Mouse (Mus musculus) heart, embryonic 11.5 days (tissue): Measurements from ENCODE around the gene Slc35a3. TPM values are rescaled to one million over a fixed set of nuclear protein-coding genes. Genes with fewer than 3 reads are reported as not detected.
"Not testable (repeated sequence)": the region's sequence is repeated elsewhere in the genome, so short reads cannot be mapped to it uniquely, and the experiment has no call there.

Experiments used
- ATAC-seq: fragments of 200-750 bp; cut with Nextera tagmentation; replicated peaks from 2 replicates; pipeline ENCODE4 v1.8.0; 2017; ENCODE audit warnings: moderate library complexity; ENCODE audit not compliant: insufficient number of reproducible peaks, low FRiP score, low TSS enrichment
- H3K27ac ChIP-seq: fragments of 300-500 bp; sonication (generic); 2 replicates; pipeline ENCODE4 v1.5.1; 2014; ENCODE audit warnings: mild to moderate bottlenecking, low read depth, low read length
- H3K27me3 ChIP-seq: fragments of 300-500 bp; sonication (generic); 2 replicates; pipeline ENCODE4 v1.6.1; 2014; ENCODE audit warnings: mild to moderate bottlenecking, low read length, mixed read lengths; ENCODE audit not compliant: control insufficient read depth, insufficient read depth
- H3K36me3 ChIP-seq: fragments of 300-500 bp; sonication (generic); 2 replicates; pipeline ENCODE4 v1.6.1; 2014; ENCODE audit warnings: mild to moderate bottlenecking, low read length, moderate library complexity, mixed read lengths; ENCODE audit not compliant: control insufficient read depth, insufficient read depth
- H3K4me1 ChIP-seq: fragments of 300-500 bp; sonication (generic); 2 replicates; pipeline ENCODE4 v1.6.1; 2014; ENCODE audit warnings: low read length; ENCODE audit not compliant: control insufficient read depth, insufficient read depth
- H3K4me2 ChIP-seq: fragments of 300-500 bp; sonication (generic); 2 replicates; pipeline ENCODE4 v1.6.1; 2014; ENCODE audit warnings: mild to moderate bottlenecking, moderate library complexity
- H3K4me3 ChIP-seq: fragments of 300-500 bp; sonication (generic); 2 replicates; pipeline ENCODE4 v1.5.1; 2014; ENCODE audit warnings: low read depth, low read length
- H3K9ac ChIP-seq: fragments of 300-500 bp; sonication (generic); 2 replicates; pipeline ENCODE4 v1.6.1; 2014; ENCODE audit warnings: mild to moderate bottlenecking, low read depth, low read length, moderate library complexity
- H3K9me3 ChIP-seq: fragments of 300-500 bp; sonication (generic); replicated peaks from 2 replicates; pipeline ENCODE4 v1.6.1; 2016; ENCODE audit warnings: low read length; ENCODE audit not compliant: control insufficient read depth
- WGBS: fragments of 180-500 bp; shearing (Covaris S2); extraction: QIAGEN DNeasy Blood & Tissue Kit; methylation state at CpG from one replicate; pipeline ENCODE4 v1.1.7; 2014; ENCODE audit not compliant: insufficient replicate concordance; 5-methylcytosine and 5-hydroxymethylcytosine counted together
- polyA plus RNA-seq: library from polyadenylated mRNA; unstranded; fragments of >200 nt; fragmentation: Nextera tagmentation; extraction: Ambion mirVana; gene quantifications from 2 replicates; pipeline ENCODE4 v1.2.1, GENCODE M21; 2014

The Slc35a3 gene
- polyA plus RNA-seq, 1 experiment from 2014 or later, result 15.9 TPM

DNA sequence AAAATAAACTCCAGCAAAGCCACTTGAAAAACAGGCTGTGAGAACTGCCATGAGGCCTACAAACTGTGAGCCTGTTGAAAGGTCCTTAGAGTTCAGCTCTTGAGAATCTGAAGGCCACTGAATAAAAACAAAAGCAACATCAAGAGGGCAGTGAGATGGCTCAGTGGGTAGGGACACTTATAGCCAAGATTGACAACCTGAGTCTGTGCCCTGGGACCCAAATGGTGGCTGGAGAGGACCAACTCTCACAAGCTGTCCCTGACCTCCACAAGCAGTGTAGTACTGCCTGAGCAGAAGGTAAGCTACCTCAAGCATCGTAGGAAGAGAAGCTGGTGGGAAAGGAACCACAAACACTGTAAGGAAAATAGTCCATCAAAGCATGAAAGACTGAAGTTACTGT, 31.5 kb downstream of the Slc35a3 start, which contains the start of gene Gm43191:
Gene Gm43191, minus strand, starts transcription at position 101 of the 400 bp plus-strand sequence.
- H3K27ac ChIP-seq, result no peak within 1 kb of the TSS
- no peak within 1 kb of the TSS for H3K4me3 ChIP-seq
- H3K4me1 ChIP-seq, result no peaks in the 10 kb centered on the region
- no peak within 1 kb of the TSS for H3K4me2 ChIP-seq
- no peaks in the 10 kb centered on the region for H3K9me3 ChIP-seq
- H3K36me3 ChIP-seq, result peaks cover 5% of the 10 kb centered on the region; the same call in 1 of the 2 replicates
- no peak for ATAC-seq
- H3K9ac ChIP-seq, result no peak within 1 kb of the TSS
- H3K27me3 ChIP-seq, result no peaks in the 10 kb centered on the region
- 92% methylated on average over 1 of the region's 1 CpGs for WGBS

DNA sequence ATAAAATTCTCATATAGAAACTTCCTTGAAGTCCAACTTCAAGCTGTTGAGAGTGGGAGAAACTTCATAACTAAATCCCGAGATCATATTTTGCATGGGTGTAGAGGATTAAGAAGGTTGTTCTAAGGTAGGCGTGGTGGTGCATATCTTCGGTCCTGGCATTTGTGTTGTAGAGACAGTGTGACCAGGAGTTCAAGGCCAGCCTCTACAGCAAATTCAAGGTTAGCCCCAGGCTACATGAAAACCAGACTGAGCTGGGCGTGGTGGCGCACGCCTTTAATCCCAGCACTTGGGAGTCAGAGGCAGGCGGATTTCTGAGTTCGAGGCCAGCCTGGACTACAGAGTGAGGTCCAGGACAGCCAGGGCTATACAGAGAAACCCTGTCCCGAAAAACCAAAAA, 48.4 kb downstream of the Slc35a3 start:
- not testable (repeated sequence) for H3K27me3 ChIP-seq, H3K4me2 ChIP-seq, ATAC-seq, H3K9me3 ChIP-seq, H3K4me1 ChIP-seq, H3K4me3 ChIP-seq, H3K9ac ChIP-seq, H3K36me3 ChIP-seq, H3K27ac ChIP-seq
- WGBS, result 93% methylated on average over 9 of the region's 9 CpGs

DNA sequence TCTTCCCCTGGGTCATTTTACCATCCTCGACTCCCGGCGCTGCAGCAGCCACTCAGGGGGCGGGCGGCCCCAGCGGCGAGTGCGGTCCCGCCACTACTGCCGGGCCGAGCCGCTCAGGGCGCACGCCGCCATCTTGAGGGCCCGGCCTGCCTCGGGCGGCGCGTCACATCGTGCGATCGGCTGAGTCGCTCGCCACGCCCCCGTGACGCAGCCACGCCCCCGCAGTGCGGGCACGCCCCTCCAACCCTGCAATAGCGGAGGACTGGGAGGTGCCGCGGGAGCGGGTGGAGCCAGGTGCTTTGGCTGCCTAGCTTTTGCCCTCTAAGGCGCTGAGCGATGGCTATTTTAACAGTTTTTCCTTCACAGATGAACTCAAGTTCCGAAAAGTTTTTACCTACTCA, 50.2 kb downstream of the Slc35a3 start, which contains the start of gene Mfsd14a:
Gene Mfsd14a, minus strand, starts transcription at position 215 of the 401 bp plus-strand sequence.
- H3K27ac ChIP-seq, result peak within 1 kb of the TSS; percentile 94
- H3K9ac ChIP-seq, result peak within 1 kb of the TSS; percentile 97
- H3K9me3 ChIP-seq, result no peaks in the 10 kb centered on the region
- H3K4me2 ChIP-seq, result peak within 1 kb of the TSS; percentile 83
- H3K4me3 ChIP-seq, result peak within 1 kb of the TSS; percentile 98
- H3K27me3 ChIP-seq, result no peaks in the 10 kb centered on the region
- WGBS, result under 1% methylated on average over 39 of the region's 39 CpGs
- H3K36me3 ChIP-seq, result no peaks in the 10 kb centered on the region
- peaks cover 12% of the 10 kb centered on the region for H3K4me1 ChIP-seq
- ATAC-seq, result peak; percentile 99

DNA sequence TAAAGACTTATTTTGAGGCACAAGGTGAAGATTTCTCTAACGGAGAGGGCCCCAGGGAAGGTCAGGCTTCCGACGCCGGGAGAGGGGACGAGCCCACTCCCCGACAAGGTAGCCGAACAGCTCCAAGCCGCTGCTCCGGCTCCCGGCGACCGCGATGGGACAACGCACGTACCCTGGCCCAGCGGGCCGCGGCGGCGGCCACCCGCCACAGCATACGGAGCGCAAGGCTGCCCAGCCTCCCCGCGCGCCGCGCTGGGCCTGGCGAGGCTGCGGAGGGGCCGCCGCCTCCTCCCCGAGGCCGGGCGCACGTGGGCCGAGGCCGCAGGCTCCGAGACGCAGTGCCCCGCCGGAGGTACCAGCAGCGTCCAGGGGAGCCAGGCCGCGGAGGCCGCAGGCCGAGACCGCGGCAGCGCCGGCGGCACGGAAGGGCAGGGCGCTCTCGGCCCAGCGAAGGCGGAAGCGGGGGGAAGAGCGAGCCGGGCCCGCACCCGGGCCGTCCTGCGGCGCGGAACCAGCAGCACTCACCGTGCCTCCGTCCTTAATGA, 50.7 kb downstream of the Slc35a3 start:
- Histone ChIP-seq H3K4me3 (peak overlapping the region; percentile 98), H3K9ac (peak overlapping the region; percentile 97), H3K9me3 (no peaks in the 10 kb centered on the region), H3K36me3 (no peaks in the 10 kb centered on the region), H3K27me3 (no peaks in the 10 kb centered on the region), H3K4me1 (peaks cover 14% of the 10 kb centered on the region), H3K4me2 (peak overlapping the region; percentile 83), H3K27ac (peak overlapping the region; percentile 94)
- ATAC-seq, result peak; percentile 81
- WGBS, result under 1% methylated on average over 54 of the region's 68 CpGs

DNA sequence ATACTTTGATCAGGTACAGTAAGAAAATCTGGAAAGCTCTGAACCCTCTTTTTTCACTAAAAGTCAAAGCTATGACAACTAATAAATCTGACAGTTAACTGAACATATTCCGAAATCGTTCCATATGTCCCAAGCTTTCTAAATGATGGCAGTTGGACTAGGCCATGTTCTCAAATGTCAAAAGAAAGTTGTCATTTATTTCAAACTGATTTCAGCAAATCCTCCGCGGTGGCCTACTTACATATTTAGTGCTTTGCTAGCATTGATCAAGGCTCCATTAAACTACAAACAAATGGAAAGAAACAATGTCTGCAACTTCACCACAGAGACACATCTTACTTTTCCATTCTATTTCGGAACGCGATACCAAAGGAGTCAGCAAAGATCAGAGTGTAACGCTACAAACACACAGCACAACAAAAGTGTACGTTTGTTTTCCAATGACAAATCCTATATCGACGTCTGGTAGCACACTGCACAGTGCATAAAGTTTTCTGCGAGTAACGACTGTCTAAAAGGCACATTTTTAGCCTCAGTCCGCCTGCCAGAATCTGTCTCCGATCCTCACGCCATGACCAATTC, 51.3 kb downstream of the Slc35a3 start:
- H3K4me1 ChIP-seq, result peaks cover 18% of the 10 kb centered on the region
- WGBS, result 5% methylated on average over 16 of the region's 16 CpGs
- ATAC-seq, result no peak
- peak overlapping the region; percentile 83 for H3K4me2 ChIP-seq
- peak overlapping the region; percentile 97 for H3K9ac ChIP-seq
- no peaks in the 10 kb centered on the region for H3K27me3 ChIP-seq
- no peaks in the 10 kb centered on the region for H3K9me3 ChIP-seq
- no peaks in the 10 kb centered on the region for H3K36me3 ChIP-seq
- H3K4me3 ChIP-seq, result peak overlapping the region; percentile 98
- peak overlapping the region; percentile 94 for H3K27ac ChIP-seq

DNA sequence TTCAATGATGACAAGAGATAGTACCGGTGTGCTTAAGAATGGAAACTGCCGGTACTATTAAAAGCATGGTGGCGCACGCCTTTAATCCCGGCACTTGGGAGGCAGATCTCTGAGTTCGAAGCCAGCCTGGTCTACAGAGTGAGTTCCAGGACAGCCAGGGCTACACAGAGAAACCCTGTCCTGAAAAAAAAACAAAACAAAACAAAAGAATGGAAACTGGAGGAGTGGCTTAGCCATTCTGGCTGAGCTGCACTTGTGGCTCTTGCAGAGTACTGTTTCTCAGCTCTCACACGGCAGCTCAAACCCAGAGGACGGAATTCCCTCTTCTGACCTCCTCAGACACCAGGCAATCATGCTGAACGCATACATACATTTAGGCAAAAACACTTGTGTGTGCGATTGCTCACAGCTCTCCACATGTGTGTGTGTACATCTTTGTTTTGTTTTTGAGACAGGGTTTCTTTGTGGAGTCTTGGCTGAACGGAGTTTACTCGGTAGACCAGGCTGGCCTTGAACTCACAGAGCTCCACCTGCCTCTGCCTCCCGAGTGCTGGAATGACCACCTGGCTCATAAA, 52.7 kb downstream of the Slc35a3 start:
- Histone ChIP-seq H3K4me1 (peaks cover 22% of the 10 kb centered on the region), H3K27ac (no peak overlapping the region), H3K27me3 (no peaks in the 10 kb centered on the region), H3K9me3 (no peaks in the 10 kb centered on the region), H3K4me3 (no peak overlapping the region; the same call in 1 of the 2 replicates), H3K4me2 (peak overlapping the region; percentile 83), H3K9ac (no peak overlapping the region), H3K36me3 (no peaks in the 10 kb centered on the region)
- WGBS, result 79% methylated on average over 13 of the region's 13 CpGs
- ATAC-seq, result no peak

DNA sequence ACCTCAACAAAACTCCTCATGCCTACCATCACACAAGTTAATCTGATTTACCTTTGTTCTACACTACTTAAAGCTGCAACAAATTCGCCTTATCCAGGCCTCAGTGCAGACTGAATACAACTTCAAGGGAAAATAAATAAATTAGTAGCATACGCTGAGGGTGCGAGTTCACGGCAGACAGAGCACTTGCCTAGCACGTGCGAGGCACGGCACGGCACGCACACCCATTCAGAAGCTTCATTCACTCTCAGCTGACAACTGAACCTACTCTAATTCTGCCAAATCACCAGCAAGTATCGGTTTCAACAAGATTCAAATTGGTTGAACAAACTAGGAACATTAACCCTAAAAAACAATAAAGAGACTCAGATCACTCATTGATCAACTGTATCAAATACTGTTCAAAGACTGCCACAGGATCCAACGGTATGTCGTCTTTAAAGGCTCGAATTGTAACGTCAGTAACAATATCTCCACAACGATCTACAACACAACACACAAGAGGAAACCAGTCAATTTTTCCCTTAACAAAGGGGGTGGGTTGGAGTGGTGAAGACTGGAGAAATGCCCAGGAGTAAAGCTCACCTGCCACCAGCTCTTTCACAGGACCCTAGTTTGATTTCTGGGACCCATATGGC, 53.6 kb downstream of the Slc35a3 start:
- Histone ChIP-seq H3K36me3 (no peaks in the 10 kb centered on the region), H3K4me3 (no peak overlapping the region), H3K4me1 (peaks cover 22% of the 10 kb centered on the region), H3K9ac (no peak overlapping the region), H3K27me3 (no peaks in the 10 kb centered on the region), H3K4me2 (no peak overlapping the region), H3K27ac (no peak overlapping the region), H3K9me3 (no peaks in the 10 kb centered on the region)
- 82% methylated on average over 15 of the region's 15 CpGs for WGBS
- no peak for ATAC-seq

DNA sequence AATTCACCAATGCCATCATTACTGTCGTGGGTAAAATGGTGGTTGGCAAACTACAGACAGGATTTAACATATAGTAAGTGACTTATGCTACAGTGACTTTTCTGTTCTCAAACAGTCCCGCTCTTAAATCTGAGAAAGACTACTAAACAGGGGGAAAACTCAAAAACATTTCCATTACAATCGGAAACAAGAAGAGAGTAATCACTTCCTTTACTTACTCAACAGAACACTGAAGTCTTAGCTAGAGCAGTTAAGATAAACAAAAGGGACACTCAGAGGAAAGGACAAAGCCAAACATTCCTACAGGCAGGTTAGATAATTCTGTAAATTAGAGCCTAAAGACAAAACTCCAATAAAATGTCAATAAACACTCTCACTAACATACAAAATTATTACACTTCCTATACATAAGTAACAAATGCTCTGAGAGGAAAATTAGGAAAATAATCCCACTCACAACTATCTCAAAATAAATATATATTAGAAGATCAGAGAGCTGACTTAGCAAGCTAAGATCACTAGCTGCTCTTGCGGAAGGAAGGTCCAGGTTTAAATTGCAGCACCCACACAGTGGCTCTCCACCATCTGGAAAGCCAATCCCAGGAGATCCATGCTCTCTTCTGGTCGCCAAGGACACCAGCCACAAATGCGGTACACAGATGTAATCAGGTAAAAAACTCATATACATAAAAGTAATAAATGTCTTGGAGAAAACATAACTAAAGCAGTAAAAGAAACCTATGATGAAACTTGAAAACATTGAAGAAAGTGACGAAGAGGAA, 56.3 kb downstream of the Slc35a3 start:
- H3K27me3 ChIP-seq, result no peaks in the 10 kb centered on the region
- peak overlapping the region; percentile 29; the same call in 1 of the 2 replicates for H3K27ac ChIP-seq
- ATAC-seq, result no peak
- H3K4me3 ChIP-seq, result no peak overlapping the region
- no peak overlapping the region for H3K9ac ChIP-seq
- H3K4me1 ChIP-seq, result peaks cover 37% of the 10 kb centered on the region
- 77% methylated on average over 7 of the region's 7 CpGs for WGBS
- H3K36me3 ChIP-seq, result no peaks in the 10 kb centered on the region
- H3K4me2 ChIP-seq, result no peak overlapping the region
- no peaks in the 10 kb centered on the region for H3K9me3 ChIP-seq
